ENCODE assay signal across 11 mouse cellular contexts in the genomic region with DNA sequence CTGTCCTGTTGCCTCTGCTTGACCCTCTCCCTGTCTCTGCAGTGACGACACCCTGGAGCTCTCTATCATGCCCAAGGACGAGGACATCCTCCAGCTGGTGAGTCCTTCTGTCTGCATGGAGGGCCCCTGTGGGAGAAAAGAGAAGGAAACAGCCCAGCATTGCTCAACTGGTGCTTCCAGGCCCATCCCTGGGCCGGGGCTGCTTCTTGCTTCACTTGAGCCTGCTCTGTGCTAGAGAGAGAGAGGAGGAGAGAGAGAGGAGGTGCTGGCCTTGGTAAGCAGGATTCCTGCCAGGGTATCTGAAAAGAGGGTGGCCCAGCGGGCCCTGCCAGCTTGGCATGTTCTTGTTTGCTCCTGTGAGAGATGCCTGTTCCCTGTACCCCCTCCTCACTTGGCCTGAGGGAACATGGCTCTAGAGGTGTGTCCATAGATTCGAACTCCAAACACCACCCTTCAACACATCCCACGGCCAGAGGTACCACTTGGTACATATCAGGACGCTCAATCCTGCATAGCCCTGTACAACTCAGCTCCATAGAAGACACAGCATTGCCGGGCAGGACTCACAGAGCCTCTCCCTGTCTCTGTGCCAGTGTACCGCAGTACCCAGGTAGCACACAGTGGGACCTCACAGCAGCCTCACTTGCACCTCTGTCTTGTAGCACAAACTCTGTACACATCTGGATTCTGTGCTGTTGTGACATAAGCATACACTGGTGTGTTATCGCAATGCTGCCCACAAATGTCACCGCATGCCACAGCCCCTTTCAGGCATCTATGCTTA. TPM values are rescaled to one million over a fixed set of nuclear protein-coding genes. Genes with fewer than 3 reads are reported as not detected.
DNase-seq lines count a peak whose midpoint lies in the region; ATAC-seq lines count a peak whose summit lies in the region.
"Had no signal": no experiment of that assay in that cellular context is flagged by ENCODE, and none has a peak within 500 bp of the region (broad histone marks: within the 10 kb centered on the region; RNA-seq: fewer than 3 reads in every experiment).

No protein-coding gene starts in this region.

- peaks cover 47% of the 10 kb centered on the region for H3K4me1 ChIP-seq in hindbrain, embryonic 13.5 days (replicated peaks)
- H3K4me1 ChIP-seq in hindbrain, embryonic 12.5 days: peaks cover 40% of the 10 kb centered on the region
- H3K4me1 ChIP-seq in heart, embryonic 14.5 days (ENCODE audit: control insufficient read depth in 2 of 2, insufficient read depth in 2 of 2, low read length in 2 of 2): peaks cover 19 to 34% of the 10 kb centered on the region in 2 experiments
- H3K4me1 ChIP-seq in lung, embryonic 16.5 days (replicated peaks; ENCODE audit: control insufficient read depth, insufficient read depth, low read length): peaks cover 24% of the 10 kb centered on the region

- peak overlapping the region; percentile 89 for H3K27ac ChIP-seq in hindbrain, embryonic 13.5 days
- no peak overlapping the region for H3K27ac ChIP-seq in hindbrain, embryonic 12.5 days
- peak overlapping the region; percentile 38 to 78 for H3K27ac ChIP-seq in heart, embryonic 14.5 days (replicated peaks in 1 of 2; ENCODE audit: control insufficient read depth in 1 of 2, insufficient read depth in 1 of 2, low read depth in 2 of 2, low read length in 2 of 2)
- H3K27ac ChIP-seq in lung, embryonic 16.5 days (ENCODE audit: low read length): peak overlapping the region; percentile 91

- peak; percentile 86 for DNase-seq in adrenal gland, adult 2 months
- DNase-seq in right cerebral cortex, postnatal 25 days: no peak
- DNase-seq in thymus, postnatal 4 days: no peak
- DNase-seq in embryo, embryonic 10.5 days (ENCODE audit: low spot score): no peak

- 90% methylated on average over 11 of the region's 11 CpGs for WGBS in hindbrain, embryonic 13.5 days
- WGBS in hindbrain, embryonic 12.5 days: 86% methylated on average over 11 of the region's 11 CpGs
- WGBS in heart, embryonic 14.5 days: 81% methylated on average over 11 of the region's 11 CpGs
- WGBS in lung, embryonic 16.5 days: 76% methylated on average over 11 of the region's 11 CpGs

- H3K9me3 ChIP-seq in hindbrain, embryonic 13.5 days: no peaks in the 10 kb centered on the region
- H3K9me3 ChIP-seq in hindbrain, embryonic 12.5 days (replicated peaks): no peaks in the 10 kb centered on the region
- no peaks in the 10 kb centered on the region for H3K9me3 ChIP-seq in heart, embryonic 14.5 days (ENCODE audit: control insufficient read depth, low read length)
- no peaks in the 10 kb centered on the region for H3K9me3 ChIP-seq in lung, embryonic 16.5 days (ENCODE audit: control insufficient read depth, low read length)
- H3K9me3 ChIP-seq: midbrain, embryonic 12.5 days had no signal

- H3K27me3 ChIP-seq in hindbrain, embryonic 13.5 days: 0 out of 2 replicates have a peak, but pooled peaks cover 7% of the 10 kb centered on the region
- no peaks in the 10 kb centered on the region for H3K27me3 ChIP-seq in hindbrain, embryonic 12.5 days
- no peaks in the 10 kb centered on the region for H3K27me3 ChIP-seq in heart, embryonic 14.5 days (ENCODE audit: control insufficient read depth, insufficient read depth, low read length)
- no peaks in the 10 kb centered on the region for H3K27me3 ChIP-seq in lung, embryonic 16.5 days (ENCODE audit: control insufficient read depth, insufficient read depth, low read depth, low read length)

- ATAC-seq in hindbrain, embryonic 13.5 days (ENCODE audit: low FRiP score): no peak
- no peak for ATAC-seq in hindbrain, embryonic 12.5 days (ENCODE audit: low FRiP score)
- no peak for ATAC-seq in heart, embryonic 14.5 days (ENCODE audit: insufficient number of reproducible peaks, insufficient read depth, low FRiP score, low read depth)
- ATAC-seq in lung, embryonic 16.5 days (ENCODE audit: low read depth): no peak; the same call in 1 of the 2 replicates

- H3K36me3 ChIP-seq in hindbrain, embryonic 13.5 days: peaks cover 40% of the 10 kb centered on the region
- H3K36me3 ChIP-seq in hindbrain, embryonic 12.5 days: peaks cover 31% of the 10 kb centered on the region
- H3K36me3 ChIP-seq in heart, embryonic 14.5 days (ENCODE audit: control insufficient read depth, insufficient read depth, low read length): peaks cover 91% of the 10 kb centered on the region
- peaks cover 24% of the 10 kb centered on the region for H3K36me3 ChIP-seq in lung, embryonic 16.5 days (ENCODE audit: control insufficient read depth, insufficient read depth, low read length)

- H3K4me2 ChIP-seq in hindbrain, embryonic 13.5 days: no peak overlapping the region
- H3K4me2 ChIP-seq in hindbrain, embryonic 12.5 days (replicated peaks): no peak overlapping the region
- peak overlapping the region; percentile 62 for H3K4me2 ChIP-seq in heart, embryonic 14.5 days (ENCODE audit: low read length)
- no peak overlapping the region for H3K4me2 ChIP-seq in lung, embryonic 16.5 days (ENCODE audit: low read depth, low read length)

- H3K4me3 ChIP-seq in hindbrain, embryonic 13.5 days: no peak overlapping the region
- H3K4me3 ChIP-seq in hindbrain, embryonic 12.5 days: no peak overlapping the region
- H3K4me3 ChIP-seq in heart, embryonic 14.5 days (ENCODE audit: control insufficient read depth in 1 of 2, insufficient read depth in 1 of 2, low read depth in 1 of 2, low read length in 2 of 2): no peak overlapping the region
- H3K4me3 ChIP-seq in lung, embryonic 16.5 days (ENCODE audit: low read length): no peak overlapping the region

- no peak overlapping the region for H3K9ac ChIP-seq in hindbrain, embryonic 13.5 days
- H3K9ac ChIP-seq in hindbrain, embryonic 12.5 days: no peak overlapping the region
- peak overlapping the region; percentile 28; the same call in 1 of the 2 replicates for H3K9ac ChIP-seq in heart, embryonic 14.5 days (ENCODE audit: low read length)
- no peak overlapping the region for H3K9ac ChIP-seq in lung, embryonic 16.5 days (ENCODE audit: low read length)

RNA-seq across cellular contexts. Expression of a gene that starts 33.5 kb away (rescaled TPM):
- 6.6 and 6.7 TPM in 2 replicates for polyA plus RNA-seq in hindbrain, embryonic 13.5 days (2015; fragmentation: Nextera tagmentation; extraction: Ambion mirVana)
- 9.3 and 10.0 TPM in 2 replicates for polyA plus RNA-seq in hindbrain, embryonic 12.5 days (2016; fragmentation: Nextera tagmentation; extraction: Ambion mirVana)
- total RNA-seq in adrenal gland, adult 2 months (2021): 10 to 100 TPM; 29.0 to 29.3 TPM
- 96.3 and 106 TPM in 2 replicates for polyA plus RNA-seq in adrenal gland, adult 2 months (2012; rRNA removed)
- 7.1 and 8.4 TPM in 2 replicates for polyA plus RNA-seq in heart, embryonic 14.5 days (2014; fragmentation: Nextera tagmentation; extraction: Ambion mirVana)
- 5.2 and 5.4 TPM in 2 replicates for polyA plus RNA-seq in lung, embryonic 16.5 days (2015; fragmentation: Nextera tagmentation; extraction: Ambion mirVana)

RNA-seq across cellular contexts. Expression of a gene that starts 51.3 kb away (rescaled TPM):
- polyA plus RNA-seq in hindbrain, embryonic 13.5 days (2015; fragmentation: Nextera tagmentation; extraction: Ambion mirVana): 0.96 and 1.2 TPM in 2 replicates
- polyA plus RNA-seq in hindbrain, embryonic 12.5 days (2016; fragmentation: Nextera tagmentation; extraction: Ambion mirVana): 0.85 and 0.94 TPM in 2 replicates
- total RNA-seq in adrenal gland, adult 2 months (2021): under 1 TPM in 1 of 2 experiments, not detected in 1; 0.59 TPM
- 0.07 and 0.09 TPM in 2 replicates for polyA plus RNA-seq in adrenal gland, adult 2 months (2012; rRNA removed)
- 0.19 TPM in 1 of 2 replicates, not detected in the other for polyA plus RNA-seq in heart, embryonic 14.5 days (2014; fragmentation: Nextera tagmentation; extraction: Ambion mirVana)
- 0.74 and 0.87 TPM in 2 replicates for polyA plus RNA-seq in lung, embryonic 16.5 days (2015; fragmentation: Nextera tagmentation; extraction: Ambion mirVana)
- total RNA-seq: hematopoietic stem cell, adult 5-6 weeks had no signal
- polyA plus RNA-seq: cerebellum, adult 2 months had no signal
